In genomic region chr13:41712616-41713015, GRCm38 (mm10) we compare ENCODE assay signal across 16 mouse cellular contexts.
"Had no signal": no experiment of that assay in that cellular context is flagged by ENCODE, and none has a peak within 500 bp of the region (broad histone marks: within the 10 kb centered on the region; RNA-seq: fewer than 3 reads in every experiment).

No protein-coding gene starts in this region.

- H3K4me3 ChIP-seq: limb, embryonic 15.5 days; liver, embryonic 12.5 days; midbrain, embryonic 15.5 days; neural tube, embryonic 12.5 days had no signal

- H3K4me2 ChIP-seq: limb, embryonic 15.5 days; liver, embryonic 12.5 days; lung, embryonic 14.5 days; midbrain, embryonic 11.5 days; midbrain, embryonic 15.5 days; neural tube, embryonic 12.5 days had no signal

- H3K27me3 ChIP-seq: limb, embryonic 15.5 days; liver, embryonic 12.5 days; midbrain, embryonic 15.5 days; neural tube, embryonic 12.5 days had no signal

- DNase-seq: kidney, adult 11 months; kidney, postnatal 25 days; layer of hippocampus, adult 9-11 months; left cerebral cortex, postnatal 4 days; lung, embryonic 14.5 days; lung, postnatal 10 days; lung, postnatal 4 days; right cerebral cortex, postnatal 4 days; spleen, adult 18-20 months; thymus, adult 2 months; thymus, postnatal 25 days had no signal

- H3K9me3 ChIP-seq: limb, embryonic 15.5 days; liver, embryonic 12.5 days; midbrain, embryonic 15.5 days; neural tube, embryonic 12.5 days had no signal

- H3K36me3 ChIP-seq: limb, embryonic 15.5 days; liver, embryonic 12.5 days; midbrain, embryonic 15.5 days; neural tube, embryonic 12.5 days had no signal

- H3K27ac ChIP-seq: limb, embryonic 15.5 days; liver, embryonic 12.5 days; midbrain, embryonic 15.5 days; neural tube, embryonic 12.5 days had no signal

- H3K4me1 ChIP-seq: limb, embryonic 15.5 days; liver, embryonic 12.5 days had no signal

- H3K9ac ChIP-seq: limb, embryonic 15.5 days; liver, embryonic 12.5 days; lung, embryonic 14.5 days; midbrain, embryonic 15.5 days; neural tube, embryonic 12.5 days had no signal

- ATAC-seq: liver, embryonic 12.5 days; midbrain, embryonic 15.5 days had no signal
